Mouse (Mus musculus) midbrain, embryonic 10.5 days (tissue): ENCODE measurements around the gene Pdzrn3. TPM values are rescaled to one million over a fixed set of nuclear protein-coding genes. Genes with fewer than 3 reads are reported as not detected.

Source experiments
- DNase-seq: peaks from one replicate; pipeline ENCODE4 v3.0.0-alpha.2; 2017; ENCODE audit warnings: low spot score
- H3K27ac ChIP-seq: fragments of 300-500 bp; sonication (generic); replicated peaks from 2 replicates; pipeline ENCODE4 v1.5.1; 2016; ENCODE audit warnings: mild to moderate bottlenecking
- H3K27me3 ChIP-seq: fragments of 300-500 bp; sonication (generic); 2 replicates; pipeline ENCODE4 v1.6.1; 2016; ENCODE audit warnings: low read depth, mild to moderate bottlenecking; ENCODE audit not compliant: poor library complexity, severe bottlenecking
- H3K36me3 ChIP-seq: fragments of 300-500 bp; sonication (generic); 2 replicates; pipeline ENCODE4 v1.6.1; 2016; ENCODE audit warnings: mild to moderate bottlenecking, moderate library complexity
- H3K4me1 ChIP-seq: fragments of 300-500 bp; sonication (generic); 2 replicates; pipeline ENCODE4 v1.6.1; 2016
- H3K4me3 ChIP-seq: fragments of 300-500 bp; sonication (generic); 2 replicates; pipeline ENCODE4 v1.5.1; 2016; ENCODE audit warnings: mild to moderate bottlenecking, moderate library complexity
- H3K9me3 ChIP-seq: fragments of 300-500 bp; sonication (generic); replicated peaks from 2 replicates; pipeline ENCODE4 v1.6.1; 2016; ENCODE audit warnings: mild to moderate bottlenecking
- WGBS: fragments of 180-500 bp; shearing (Covaris S2); methylation state at CpG from one replicate; pipeline ENCODE4 v1.1.7; 2016; 5-methylcytosine and 5-hydroxymethylcytosine counted together
- polyA plus RNA-seq: library from polyadenylated mRNA; unstranded; fragments of >200 nt; fragmentation: Nextera tagmentation; extraction: Ambion mirVana; gene quantifications from 2 replicates; pipeline ENCODE4 v1.2.1, GENCODE M21; 2016

Pdzrn3 gene
- polyA plus RNA-seq, 1 experiment from 2014 or later = 5.4 TPM

DNA sequence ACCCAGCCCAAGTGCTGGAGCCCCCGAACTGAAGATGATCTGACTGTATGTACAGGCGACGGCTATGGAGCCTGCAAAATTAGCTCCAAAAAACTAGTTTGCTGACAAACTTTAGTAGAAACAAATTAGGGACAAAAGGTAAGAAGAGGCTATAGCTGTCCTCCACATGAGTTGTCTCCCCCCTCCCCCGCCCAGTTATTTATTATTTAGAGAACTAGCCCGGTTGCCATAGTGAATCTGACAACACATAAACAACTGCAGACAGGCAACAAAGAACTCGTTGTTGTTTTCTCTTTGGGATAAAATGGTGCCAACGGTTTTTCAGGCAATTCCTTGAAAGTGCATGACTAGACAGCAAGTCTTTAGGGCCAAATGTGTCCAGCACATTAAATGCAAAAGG, 7.3 kb upstream of the Pdzrn3 start:
- Histone ChIP-seq H3K4me1 (peaks cover 11% of the 10 kb centered on the region), H3K27me3 (peaks cover 54% of the 10 kb centered on the region), H3K4me3 (no peak overlapping the region), H3K9me3 (0 out of 2 replicates have a peak, but pooled peaks cover 6% of the 10 kb centered on the region), H3K27ac (no peak overlapping the region), H3K36me3 (no peaks in the 10 kb centered on the region)
- WGBS = 86% methylated on average over 7 of the region's 7 CpGs
- no peak for DNase-seq

DNA sequence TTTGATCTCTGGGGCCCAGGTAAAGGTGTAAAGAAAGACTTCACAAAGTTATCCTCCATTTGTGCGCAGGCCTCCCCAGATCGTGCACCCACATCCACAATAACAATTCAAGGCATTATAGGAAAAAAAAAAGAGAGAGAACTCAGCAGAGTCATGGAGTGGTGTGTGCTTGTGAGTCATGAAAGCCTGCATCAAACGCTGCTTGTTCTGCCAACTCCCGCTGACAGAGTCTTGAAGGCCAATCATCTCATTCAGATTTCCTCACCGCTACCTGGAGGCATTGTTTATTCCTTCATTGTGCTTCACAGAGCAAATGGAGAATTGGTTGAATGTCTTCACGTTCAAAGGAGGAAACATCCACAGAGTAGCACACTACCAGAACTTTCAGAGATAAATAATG, 6.8 kb upstream of the Pdzrn3 start:
- H3K27me3 ChIP-seq = peaks cover 58% of the 10 kb centered on the region
- no peak for DNase-seq
- H3K9me3 ChIP-seq = 0 out of 2 replicates have a peak, but pooled peaks cover 4% of the 10 kb centered on the region
- H3K4me3 ChIP-seq = no peak overlapping the region
- 80% methylated on average over 6 of the region's 6 CpGs for WGBS
- no peak overlapping the region for H3K27ac ChIP-seq
- H3K36me3 ChIP-seq = no peaks in the 10 kb centered on the region
- H3K4me1 ChIP-seq = peaks cover 15% of the 10 kb centered on the region

- Histone ChIP-seq H3K4me1 (peaks cover 30% of the 10 kb centered on the region), H3K36me3 (no peaks in the 10 kb centered on the region), H3K4me3 (no peak overlapping the region), H3K9me3 (no peaks in the 10 kb centered on the region), H3K27me3 (peaks cover 64% of the 10 kb centered on the region), H3K27ac (no peak overlapping the region)
- no peak for DNase-seq
- WGBS = 79% methylated on average over 4 of the region's 4 CpGs
Observed at GRCm38 (mm10) chr6:101382891-101383290, 5.2 kb upstream of the Pdzrn3 start.

DNA sequence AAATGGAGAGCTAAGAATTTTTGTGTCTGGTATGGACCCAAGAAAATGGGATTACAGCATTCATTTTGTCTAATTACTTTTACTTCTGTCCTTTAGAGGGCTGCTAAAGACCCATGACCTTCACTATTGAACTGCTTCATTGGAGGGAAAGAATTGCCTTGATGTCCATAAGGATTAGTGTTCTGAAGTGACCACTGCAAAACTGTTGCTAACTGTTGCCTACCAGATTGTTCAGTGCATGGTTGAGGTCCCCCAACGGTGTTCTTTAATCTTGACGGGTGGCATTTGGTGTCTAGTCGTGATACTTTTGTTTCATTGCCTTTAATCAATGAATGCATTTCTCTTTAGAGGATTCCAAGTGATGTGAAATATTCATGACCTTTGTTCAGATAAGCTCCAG, 1.8 kb upstream of the Pdzrn3 start:
- Histone ChIP-seq H3K9me3 (no peaks in the 10 kb centered on the region), H3K27me3 (peaks cover 76% of the 10 kb centered on the region), H3K36me3 (no peaks in the 10 kb centered on the region), H3K27ac (no peak overlapping the region), H3K4me3 (no peak overlapping the region), H3K4me1 (peaks cover 62% of the 10 kb centered on the region)
- DNase-seq = no peak
- WGBS = 27% methylated on average over 3 of the region's 3 CpGs

GRCm38 (mm10) chr6:101377935-101378609, 375 bp upstream of the Pdzrn3 start:
- H3K36me3 ChIP-seq = no peaks in the 10 kb centered on the region
- peaks cover 75% of the 10 kb centered on the region for H3K4me1 ChIP-seq
- peaks cover 73% of the 10 kb centered on the region for H3K27me3 ChIP-seq
- DNase-seq = no peak
- under 1% methylated on average over 26 of the region's 29 CpGs for WGBS
- H3K9me3 ChIP-seq = no peaks in the 10 kb centered on the region
- H3K4me3 ChIP-seq = peak overlapping the region; percentile 70
- peak overlapping the region; percentile 89 for H3K27ac ChIP-seq

GRCm38 (mm10) chr6:101376511-101377166, 1.1 kb downstream of the Pdzrn3 start:
- WGBS = 3% methylated on average over 10 of the region's 10 CpGs

DNA sequence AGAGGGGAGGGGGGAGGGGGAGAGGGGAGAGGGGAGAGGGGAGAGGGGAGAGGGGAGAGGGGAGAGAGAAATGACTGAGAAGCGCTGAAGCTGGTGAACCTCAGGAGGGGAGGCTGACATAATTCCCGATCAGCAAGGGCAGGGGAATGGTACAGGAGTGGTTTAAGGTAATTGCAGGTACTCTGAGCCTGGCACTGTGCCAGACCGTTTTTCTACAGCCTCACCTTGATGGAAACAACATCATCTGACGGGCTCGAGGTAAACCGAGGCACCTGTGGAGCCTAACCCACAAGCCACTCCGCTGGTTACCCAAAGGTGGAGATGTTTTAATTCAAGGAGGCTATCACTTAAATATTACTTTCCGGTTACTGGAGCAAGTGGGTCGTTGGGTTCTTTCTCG, 1.6 kb downstream of the Pdzrn3 start:
- Histone ChIP-seq H3K4me1 (peaks cover 71% of the 10 kb centered on the region), H3K27me3 (peaks cover 68% of the 10 kb centered on the region), H3K27ac (no peak overlapping the region), H3K9me3 (no peaks in the 10 kb centered on the region), H3K36me3 (no peaks in the 10 kb centered on the region), H3K4me3 (peak overlapping the region; percentile 70)
- WGBS = 40% methylated on average over 10 of the region's 10 CpGs
- DNase-seq = no peak

More at GRCm38 (mm10) chr6:101376511-101377166, 1.1 kb downstream of the Pdzrn3 start:
- Histone ChIP-seq H3K36me3 (no peaks in the 10 kb centered on the region), H3K4me3 (peak overlapping the region; percentile 70), H3K9me3 (no peaks in the 10 kb centered on the region), H3K27me3 (peaks cover 70% of the 10 kb centered on the region), H3K27ac (peak overlapping the region; percentile 89), H3K4me1 (peaks cover 71% of the 10 kb centered on the region)
- no peak for DNase-seq

DNA sequence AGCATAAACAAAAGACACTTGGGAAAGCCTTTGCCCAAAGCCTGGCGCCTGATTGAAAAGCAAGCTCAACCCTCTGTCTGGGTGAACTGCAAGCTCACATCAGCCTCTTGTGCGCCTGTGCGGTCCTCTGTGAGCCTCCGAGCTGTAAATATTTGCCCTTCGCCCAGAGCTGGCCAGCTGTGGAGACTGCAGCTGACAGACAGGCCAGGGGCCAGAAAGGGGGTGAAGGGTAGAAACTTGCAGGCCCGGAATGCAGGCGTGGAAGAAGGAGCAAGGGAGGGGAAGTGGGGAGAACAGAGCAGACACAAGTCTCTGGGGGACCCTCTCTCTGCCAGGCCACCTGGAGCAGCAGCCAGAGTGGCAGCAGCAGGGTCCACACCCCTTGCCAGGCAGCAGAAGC, 3.0 kb downstream of the Pdzrn3 start:
- Histone ChIP-seq H3K27ac (peak overlapping the region; percentile 81), H3K4me3 (peak overlapping the region; percentile 70), H3K36me3 (no peaks in the 10 kb centered on the region), H3K4me1 (peaks cover 62% of the 10 kb centered on the region), H3K27me3 (peaks cover 65% of the 10 kb centered on the region), H3K9me3 (no peaks in the 10 kb centered on the region)
- WGBS = 12% methylated on average over 7 of the region's 7 CpGs
- DNase-seq = peak; percentile 68

GRCm38 (mm10) chr6:101374186-101374585, 3.5 kb downstream of the Pdzrn3 start:
- Histone ChIP-seq H3K27ac (0 out of 2 replicates have a peak overlapping the region, but pooled peaks have one; percentile 50), H3K4me3 (peak overlapping the region; percentile 70; the same call in 1 of the 2 replicates), H3K36me3 (no peaks in the 10 kb centered on the region), H3K9me3 (no peaks in the 10 kb centered on the region), H3K27me3 (peaks cover 66% of the 10 kb centered on the region), H3K4me1 (peaks cover 57% of the 10 kb centered on the region)
- DNase-seq = no peak
- 76% methylated on average over 1 of the region's 1 CpGs for WGBS

DNA sequence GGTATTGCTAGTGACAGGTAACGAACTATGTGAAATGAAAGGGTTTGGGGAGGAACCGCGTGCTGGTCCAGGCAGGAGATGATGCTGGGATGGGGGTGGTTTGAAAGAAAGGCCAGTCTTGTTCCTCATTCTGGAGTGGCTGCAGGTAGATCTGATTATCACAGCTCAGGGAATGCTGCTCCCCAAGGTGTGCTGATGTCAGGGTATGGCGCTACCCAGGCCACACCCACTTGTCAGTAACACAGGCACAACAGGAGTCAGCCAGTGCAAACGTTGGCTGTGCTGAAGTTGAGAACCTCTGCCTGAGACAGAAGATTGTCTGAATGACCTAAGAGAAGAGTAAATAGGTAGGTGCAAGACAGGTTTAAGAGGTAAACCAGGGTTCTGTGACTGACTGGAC, 4.7 kb downstream of the Pdzrn3 start:
- H3K27me3 ChIP-seq = peaks cover 67% of the 10 kb centered on the region
- DNase-seq = no peak
- no peaks in the 10 kb centered on the region for H3K9me3 ChIP-seq
- 82% methylated on average over 5 of the region's 5 CpGs for WGBS
- H3K27ac ChIP-seq = no peak overlapping the region
- H3K4me3 ChIP-seq = no peak overlapping the region
- peaks cover 51% of the 10 kb centered on the region for H3K4me1 ChIP-seq
- H3K36me3 ChIP-seq = no peaks in the 10 kb centered on the region

GRCm38 (mm10) chr6:101366809-101367602, 10.7 kb downstream of the Pdzrn3 start:
- Histone ChIP-seq H3K4me1 (peaks cover 33% of the 10 kb centered on the region), H3K4me3 (no peak overlapping the region), H3K36me3 (no peaks in the 10 kb centered on the region), H3K27ac (peak overlapping the region; percentile 68), H3K27me3 (peaks cover 48% of the 10 kb centered on the region), H3K9me3 (no peaks in the 10 kb centered on the region)
- 40% methylated on average over 9 of the region's 9 CpGs for WGBS
- DNase-seq = peak; percentile 61

DNA sequence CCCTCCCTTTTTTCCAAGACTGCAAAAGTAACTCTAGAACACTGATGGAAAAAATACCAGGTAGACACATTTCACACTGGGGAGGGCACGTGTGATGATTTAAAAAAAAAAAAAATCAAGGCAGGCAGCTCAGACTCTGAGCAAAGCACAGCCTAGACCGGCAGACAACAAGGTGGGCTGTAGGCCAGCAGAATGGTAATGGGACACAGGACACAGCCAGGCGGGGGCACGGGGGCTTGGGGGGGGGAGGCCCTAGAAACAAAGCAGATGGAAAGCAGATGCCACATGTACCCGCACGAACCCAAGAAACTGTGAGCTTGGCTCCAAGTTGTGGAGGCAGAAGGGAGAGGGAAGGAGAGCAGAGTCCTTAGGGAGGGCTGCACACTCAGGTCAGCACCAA, 11.9 kb downstream of the Pdzrn3 start:
- peaks cover 33% of the 10 kb centered on the region for H3K4me1 ChIP-seq
- no peak overlapping the region for H3K4me3 ChIP-seq
- H3K9me3 ChIP-seq = no peaks in the 10 kb centered on the region
- H3K27ac ChIP-seq = peak overlapping the region; percentile 68; the same call in 1 of the 2 replicates
- no peak for DNase-seq
- H3K27me3 ChIP-seq = peaks cover 41% of the 10 kb centered on the region
- 83% methylated on average over 6 of the region's 6 CpGs for WGBS
- 0 out of 2 replicates have a peak, but pooled peaks cover 4% of the 10 kb centered on the region for H3K36me3 ChIP-seq
